Mouse (Mus musculus): ENCODE results near the gene Astn2.

DNA sequence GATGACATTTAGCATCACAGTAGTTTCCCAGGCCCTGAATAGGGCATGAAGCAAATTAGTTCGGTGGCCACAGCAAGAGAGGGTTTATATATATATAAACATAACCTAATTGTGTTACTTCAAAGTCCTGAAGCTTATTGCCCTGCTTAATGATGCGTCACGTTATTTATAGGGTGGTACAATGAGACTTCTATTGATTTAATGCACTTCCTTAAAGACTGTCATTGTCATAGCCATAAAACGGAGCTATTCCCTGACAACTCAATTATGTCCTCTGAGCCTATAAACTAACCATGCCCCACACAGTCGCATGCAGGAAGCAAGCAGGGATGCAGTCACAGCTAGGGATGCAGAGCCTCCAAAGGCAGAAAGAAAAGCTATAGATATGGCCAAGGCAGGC, 761.8 kb downstream of the Astn2 start:
- no peak for TF ChIP-seq CTCF (IDR thresholded peaks at IDR 0.05; ENCODE audit: control insufficient read depth, insufficient read depth, low read length)
- TF ChIP-seq POLR2A (IDR thresholded peaks at IDR 0.05; ENCODE audit: borderline replicate concordance, control insufficient read depth, low read depth, low read length): no peak

Measured in bone marrow, adult 2 months (tissue).